Mouse (Mus musculus) urinary bladder, adult 18-20 months (tissue): ENCODE data around the gene Scnn1a.

Experiments
- DNase-seq, 2 experiments: peaks; one replicate each; pipeline ENCODE4 v3.0.0; 2022; ENCODE audit warnings: low spot score in 2 of 2, mixed read lengths in 2 of 2

The Scnn1a gene

DNA sequence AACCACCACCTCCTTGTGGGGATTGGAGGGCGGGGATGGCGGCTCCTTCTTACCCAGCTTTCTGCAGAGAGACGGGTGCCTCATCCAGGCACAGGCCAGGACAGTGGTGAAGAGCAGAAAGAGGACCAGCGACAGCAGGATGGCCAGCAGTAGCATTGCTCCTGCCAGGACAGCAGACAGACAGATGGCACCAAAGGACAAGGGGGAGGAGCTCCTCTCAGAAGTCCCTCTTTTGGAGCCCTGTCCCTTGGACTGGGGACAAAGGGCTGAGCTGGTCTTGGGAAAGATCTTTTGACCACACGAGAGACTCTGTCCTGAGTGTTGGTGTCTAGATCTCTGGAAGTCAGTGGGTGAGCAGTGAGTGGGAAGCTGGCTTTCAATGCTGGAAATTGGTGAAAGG lies 11.1 kb upstream of the Scnn1a start:
- no peak for DNase-seq

DNA sequence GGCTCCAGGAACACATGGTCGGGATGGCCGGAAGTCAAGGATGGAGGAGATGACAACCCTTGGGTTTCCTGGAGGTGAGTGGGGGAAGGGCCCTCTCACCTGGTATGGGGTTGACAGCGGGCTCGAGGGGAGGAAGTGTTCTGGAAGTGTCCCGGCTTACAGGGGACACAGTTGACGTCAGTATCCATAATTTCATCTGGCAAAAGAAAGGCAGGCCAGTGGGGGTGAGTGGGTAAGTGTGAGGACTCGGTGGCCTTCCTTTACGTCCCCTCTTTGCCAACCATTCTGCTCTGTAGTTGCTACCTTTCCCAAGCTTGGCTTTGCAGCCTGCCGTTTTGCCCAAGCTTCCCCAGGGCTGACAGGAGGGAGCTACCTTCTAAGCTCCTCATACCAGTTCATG lies 8.3 kb upstream of the Scnn1a start:
- DNase-seq, result no peak

DNA sequence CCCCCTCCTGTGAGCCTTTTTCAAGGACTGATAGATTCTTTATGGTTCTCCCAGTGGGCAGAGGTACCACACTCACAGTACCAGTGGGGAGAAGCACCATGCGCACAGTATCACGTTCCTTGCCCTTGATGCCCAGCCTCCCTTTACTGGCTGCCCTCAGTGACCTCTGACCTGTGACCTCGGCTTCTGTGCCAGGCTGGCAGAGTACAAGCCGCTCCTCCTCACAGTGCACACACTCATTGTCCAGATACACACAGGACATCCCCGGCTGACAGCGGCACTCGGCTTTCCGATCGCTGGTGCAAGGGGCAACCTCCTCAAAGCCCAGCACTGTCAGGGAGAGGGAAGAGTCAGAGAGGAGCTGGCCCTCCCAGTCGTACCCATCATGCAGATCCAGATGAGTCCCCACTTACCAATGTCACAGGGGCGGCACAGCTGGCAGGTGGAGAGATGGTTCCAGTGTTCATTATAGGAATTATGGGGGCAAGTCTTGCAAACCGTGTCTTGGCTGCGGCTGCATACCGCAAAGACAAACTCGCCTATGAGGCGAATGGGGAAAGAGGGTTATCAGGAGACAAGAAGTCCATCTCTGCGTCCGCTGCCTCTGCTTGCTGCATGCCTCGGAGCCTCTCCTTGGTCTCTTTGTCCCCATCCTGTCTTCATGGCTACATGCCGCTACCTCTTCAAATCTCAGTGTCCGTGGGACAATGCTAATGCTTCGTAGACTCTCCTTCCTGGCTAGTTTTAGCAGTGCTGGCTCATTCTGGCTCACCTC lies 7.7 kb upstream of the Scnn1a start:
- no peak for DNase-seq

DNA sequence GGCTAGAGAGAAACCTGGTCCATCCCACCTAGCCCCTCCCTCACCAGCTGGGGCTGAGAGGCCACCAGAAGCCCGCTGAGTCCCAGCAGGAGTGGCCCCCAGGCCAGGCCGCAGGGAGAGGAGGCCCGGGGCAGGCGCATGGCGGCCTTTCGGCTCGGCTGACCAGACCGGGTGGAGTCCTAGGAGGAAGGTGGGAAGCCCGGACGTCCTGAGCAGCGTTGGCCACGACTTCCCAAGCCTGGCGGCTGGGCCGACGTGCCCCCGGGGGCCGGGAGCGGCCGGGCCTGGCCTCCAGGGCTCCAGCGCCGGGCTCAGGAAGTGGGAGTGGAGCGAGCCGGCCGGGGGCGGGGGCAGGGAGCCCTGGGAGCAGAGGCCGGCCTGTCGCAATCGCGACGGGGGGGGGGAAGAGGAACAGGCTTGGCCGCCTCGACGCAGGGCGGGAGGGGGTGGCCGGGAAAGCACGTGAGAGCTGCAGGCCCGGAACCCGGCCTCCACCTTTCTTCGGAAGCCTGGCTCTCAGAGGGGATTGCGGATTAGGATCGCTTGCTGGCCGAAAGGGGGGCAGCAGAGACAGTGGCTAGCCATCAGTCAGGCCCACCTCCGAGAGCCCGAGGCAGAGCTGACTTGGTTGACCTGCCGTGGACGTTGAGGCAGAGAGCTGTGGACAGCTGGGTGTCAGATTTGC lies 6.8 kb upstream of the Scnn1a start, which contains the start of gene Ltbr:
Gene Ltbr, minus strand, starts transcription at position 340 of the 685 bp plus-strand sequence.
- DNase-seq, result peak; percentile 77 to 87

DNA sequence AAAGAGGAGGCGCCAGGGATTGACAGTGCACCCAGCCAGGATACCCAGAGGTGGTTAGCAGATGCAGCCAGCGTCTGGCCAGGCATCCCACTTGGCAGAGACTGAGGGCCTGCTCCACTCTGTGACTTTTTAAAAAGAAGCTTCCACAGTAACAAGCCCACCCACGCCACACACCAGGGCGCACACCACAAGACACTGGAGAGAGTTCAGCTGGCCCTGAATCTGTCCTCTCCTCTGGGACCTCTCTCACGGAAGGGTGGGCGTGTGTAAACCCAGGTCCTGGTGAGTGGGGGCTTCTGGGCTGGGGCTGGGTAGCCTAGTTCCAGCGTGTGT lies 6.3 kb upstream of the Scnn1a start:
- DNase-seq, result no peak

DNA sequence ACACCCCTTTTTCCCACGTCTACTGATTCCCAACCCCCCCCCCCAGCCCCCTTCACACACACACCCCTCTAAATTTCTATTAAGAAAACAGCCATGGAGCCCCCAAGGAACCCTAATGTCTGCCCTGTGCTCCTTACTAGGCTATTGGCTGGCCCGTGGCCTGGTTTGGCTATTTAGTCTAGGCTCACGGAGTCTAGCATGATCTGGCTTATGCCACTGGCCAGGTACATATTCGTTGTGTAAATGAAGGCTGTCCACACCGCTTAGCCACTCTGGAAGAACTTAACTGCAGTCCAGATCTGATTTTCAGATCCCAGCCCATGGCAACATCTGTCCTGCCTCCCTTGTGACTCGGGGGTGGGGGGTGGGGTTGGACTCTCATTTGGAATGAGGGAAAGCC lies 5.7 kb upstream of the Scnn1a start:
- no peak for DNase-seq

DNA sequence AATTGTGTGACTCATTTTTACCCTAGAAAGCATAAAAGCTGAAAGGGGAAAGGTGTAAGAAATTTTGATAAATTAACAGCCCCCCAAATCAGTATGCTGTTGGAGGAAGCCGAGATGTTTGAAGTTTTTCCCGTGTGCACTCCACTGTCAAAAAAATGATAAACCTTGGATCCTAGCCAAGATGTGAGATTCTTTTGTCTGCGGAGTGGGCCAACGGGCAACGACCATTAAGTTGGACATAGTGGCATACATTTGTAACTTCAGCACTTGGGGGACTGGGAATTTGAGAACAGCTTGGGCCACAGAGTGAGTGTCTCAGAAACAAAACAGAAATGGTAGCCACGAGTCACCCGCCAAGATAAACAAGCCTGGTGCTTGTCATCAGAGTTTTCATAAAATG lies 3.4 kb upstream of the Scnn1a start:
- DNase-seq, result no peak

DNA sequence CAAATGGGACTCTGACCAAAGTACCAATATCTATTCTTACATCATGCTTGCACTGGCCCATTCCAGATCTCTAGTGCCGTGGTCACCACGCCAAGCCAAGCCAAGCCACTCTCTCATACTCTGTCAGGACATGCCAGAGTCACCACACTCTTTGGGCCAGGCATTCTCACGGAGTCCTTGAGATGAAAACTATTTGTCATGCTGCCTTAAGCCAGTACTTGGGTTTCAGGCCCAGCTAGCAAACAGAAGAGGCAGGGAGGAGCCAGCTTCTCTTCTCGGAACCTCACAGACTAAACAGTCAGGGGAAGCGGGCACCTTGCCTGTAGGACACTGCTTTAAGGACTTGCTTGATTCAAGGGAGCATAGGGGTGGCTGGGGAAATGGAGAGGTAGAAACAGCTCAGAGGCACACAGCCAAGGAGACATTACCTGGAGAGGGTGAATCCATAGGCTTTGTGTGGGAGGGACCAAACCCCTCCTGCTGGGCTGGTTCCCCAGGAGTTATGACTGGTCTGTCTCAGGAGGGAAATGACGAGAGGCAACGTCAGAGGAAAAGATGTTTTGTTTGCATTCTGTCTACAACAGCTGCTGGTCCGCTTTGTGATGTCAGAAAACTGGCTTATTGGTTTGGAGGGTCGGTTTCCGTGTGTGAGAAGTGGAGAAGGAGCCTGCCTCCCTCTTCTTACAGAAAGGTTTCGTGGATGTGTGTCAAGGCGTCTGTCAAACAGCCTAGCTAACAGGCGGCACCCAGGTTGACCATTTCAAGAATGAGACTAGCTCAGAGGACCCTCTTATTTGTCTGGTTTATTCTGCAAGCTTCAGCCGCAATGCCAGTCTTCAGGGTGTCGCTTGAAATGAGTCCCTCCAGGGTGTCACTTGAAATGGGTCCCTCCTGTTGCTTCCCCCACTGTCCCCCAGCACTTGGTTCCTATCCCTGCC lies 1.2 kb upstream of the Scnn1a start:
- peak in 1 of 2 experiments; percentile 45 for DNase-seq

DNA sequence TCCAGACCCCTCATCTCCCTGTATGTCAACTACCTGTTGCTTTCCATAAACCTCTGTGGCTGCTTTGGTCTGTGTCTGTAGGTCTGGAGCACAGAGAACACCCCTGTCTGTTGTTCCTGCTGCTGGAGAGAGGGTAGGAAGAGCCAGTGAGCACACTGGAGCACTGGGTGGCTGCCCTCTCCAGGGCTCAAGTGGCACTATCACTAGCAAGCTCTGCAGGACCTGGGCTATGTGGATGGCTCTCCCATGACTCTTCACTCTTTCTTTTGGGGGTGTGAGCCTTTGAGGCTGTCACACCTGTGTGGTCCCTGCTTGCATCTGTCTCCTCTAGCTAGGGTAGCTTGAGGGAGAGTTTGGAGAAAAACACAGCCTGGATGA lies 551 bp upstream of the Scnn1a start:
- DNase-seq, result no peak

DNA sequence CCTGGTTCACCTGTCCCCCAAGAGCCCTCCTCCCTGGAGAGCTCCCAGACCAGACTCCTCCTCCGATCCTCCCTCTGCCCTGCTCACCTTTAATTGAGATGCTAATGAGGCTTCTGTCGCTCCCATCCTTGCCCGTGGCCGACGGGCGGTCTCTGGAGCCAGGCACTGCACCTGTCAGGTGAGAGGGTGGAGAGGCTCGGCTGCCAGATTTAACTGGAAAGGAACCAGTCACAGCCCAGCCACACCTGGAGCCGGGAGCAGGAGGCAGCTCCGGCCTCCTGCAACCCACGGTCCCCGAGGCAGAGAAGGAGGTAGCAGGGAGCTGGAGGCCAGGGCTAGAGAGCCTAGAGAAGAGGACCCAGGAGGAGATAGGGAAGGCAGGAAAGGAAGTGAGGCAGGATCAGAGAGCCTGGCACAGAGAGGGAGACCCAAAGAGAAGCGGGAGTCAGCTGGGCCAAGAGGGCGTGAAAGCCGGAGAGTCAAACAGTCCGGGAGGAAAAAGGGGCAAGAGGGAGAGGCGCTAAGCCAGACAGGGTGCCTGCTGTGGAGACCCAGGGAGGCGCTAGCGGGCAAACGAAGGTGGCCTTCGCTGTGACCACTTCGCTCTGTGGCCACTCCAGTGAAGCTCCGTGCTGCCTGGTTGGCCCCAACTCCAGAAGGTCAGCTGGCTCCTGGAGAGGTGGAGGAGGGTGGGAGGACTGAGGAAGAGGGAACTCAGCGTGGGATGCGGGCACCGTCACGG lies 826 bp downstream of the Scnn1a start:
- DNase-seq, result no peak

DNA sequence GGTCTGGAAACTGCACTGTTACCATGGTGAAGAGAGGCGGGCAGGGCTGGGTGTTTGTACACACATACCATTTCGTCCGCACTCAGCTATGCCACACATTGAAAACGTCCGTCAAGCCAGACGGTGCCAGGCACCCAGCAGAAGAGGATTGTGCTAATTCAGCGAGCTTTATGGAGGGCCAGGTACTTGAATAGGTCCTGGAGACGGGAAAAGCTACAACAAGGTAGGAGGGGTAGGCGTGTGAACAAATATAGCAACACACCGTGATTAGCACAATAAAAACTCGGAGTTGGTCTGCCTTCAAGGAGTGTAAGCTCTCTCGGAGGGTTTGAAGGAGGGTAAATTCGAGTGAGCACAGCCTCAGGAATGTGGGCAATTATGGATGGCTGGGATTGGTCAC lies 2.3 kb downstream of the Scnn1a start:
- DNase-seq, result no peak

DNA sequence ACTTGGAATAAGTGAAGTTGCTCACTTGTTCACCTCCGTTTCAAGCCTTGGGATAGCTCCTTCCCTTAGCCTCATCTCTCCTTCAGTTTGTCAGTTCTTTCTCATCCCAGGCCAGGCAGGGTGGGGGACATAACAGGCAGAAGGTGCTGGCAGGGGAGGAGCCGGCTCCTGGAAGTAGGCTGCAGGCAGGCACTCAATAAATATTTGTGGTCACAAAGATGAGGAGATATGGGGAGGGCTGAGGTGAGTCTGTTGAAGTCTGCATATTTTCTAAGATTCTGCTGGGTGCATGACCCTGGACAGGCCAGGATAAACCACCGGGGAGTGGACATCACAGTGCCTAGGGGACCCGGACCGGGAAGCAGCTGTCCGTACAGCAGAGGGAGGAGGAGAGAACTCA lies 3.1 kb downstream of the Scnn1a start:
- DNase-seq, result no peak

DNA sequence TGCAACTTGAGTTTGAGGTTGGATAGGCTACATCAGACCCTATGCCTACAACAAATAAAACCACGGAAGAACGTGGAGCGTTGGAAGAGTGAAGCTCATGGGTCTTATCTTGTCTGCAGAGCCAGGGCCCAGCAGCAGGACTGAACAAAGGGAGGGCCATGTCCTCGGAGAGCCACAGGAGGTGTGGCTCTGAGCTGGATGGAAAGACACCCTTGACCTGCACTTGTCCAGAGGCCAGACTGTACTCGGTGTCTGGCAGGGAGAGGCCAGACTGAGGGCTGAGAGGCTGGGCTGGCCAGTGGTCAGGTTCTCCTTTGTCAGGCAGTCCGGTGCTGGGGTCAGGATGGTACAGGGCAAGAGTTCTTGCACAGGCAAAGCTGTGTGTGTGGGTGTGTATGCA lies 4.9 kb downstream of the Scnn1a start:
- DNase-seq, result no peak

DNA sequence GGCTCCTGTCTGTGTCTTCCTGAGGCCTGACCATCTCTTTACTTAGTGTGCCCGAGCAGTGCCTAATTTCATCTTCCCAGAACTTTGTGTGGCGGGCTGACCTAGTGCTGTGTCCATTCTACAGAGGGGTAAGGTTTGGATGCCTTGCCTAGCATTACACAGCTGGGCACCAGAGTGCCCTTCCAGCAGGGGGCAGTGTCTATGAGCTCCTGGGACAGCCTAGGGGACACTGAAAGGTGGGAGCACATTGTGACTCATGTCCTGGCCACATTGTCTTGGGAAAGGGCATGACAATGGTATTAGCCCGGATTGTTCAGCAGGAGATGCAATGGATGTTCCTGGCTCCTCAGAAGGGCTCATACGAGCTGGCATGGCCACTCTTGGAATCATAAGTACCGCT lies 7.8 kb downstream of the Scnn1a start:
- DNase-seq, result no peak

DNA sequence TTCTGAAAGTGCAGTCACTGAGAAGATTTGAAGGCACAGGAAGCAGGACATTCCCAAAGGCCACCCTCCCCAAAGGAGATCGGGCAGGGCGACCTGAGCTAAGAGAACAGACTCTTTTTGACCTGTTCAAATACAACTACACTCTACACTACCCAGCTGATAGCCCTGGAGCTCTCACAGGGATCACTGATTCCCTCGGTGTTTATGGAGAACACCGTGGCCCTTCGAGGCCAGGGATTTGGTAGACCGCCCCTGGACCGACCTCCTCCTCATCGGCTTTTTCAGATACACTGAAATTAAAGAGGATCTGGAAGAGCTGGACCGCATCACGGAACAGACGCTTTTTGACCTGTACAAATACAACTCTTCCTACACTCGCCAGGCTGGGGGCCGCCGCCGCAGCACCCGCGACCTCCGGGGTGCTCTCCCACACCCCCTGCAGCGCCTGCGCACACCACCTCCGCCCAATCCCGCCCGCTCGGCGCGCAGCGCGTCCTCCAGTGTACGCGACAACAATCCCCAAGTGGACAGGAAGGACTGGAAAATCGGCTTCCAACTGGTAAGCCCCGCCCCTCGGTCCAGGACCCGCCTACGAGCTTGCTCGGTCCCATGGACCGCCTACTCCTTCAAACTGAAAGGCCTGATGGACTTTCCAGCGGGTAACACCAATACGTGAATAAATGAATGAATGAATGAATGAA lies 10.3 kb downstream of the Scnn1a start:
- peak; percentile 92 for DNase-seq

DNA sequence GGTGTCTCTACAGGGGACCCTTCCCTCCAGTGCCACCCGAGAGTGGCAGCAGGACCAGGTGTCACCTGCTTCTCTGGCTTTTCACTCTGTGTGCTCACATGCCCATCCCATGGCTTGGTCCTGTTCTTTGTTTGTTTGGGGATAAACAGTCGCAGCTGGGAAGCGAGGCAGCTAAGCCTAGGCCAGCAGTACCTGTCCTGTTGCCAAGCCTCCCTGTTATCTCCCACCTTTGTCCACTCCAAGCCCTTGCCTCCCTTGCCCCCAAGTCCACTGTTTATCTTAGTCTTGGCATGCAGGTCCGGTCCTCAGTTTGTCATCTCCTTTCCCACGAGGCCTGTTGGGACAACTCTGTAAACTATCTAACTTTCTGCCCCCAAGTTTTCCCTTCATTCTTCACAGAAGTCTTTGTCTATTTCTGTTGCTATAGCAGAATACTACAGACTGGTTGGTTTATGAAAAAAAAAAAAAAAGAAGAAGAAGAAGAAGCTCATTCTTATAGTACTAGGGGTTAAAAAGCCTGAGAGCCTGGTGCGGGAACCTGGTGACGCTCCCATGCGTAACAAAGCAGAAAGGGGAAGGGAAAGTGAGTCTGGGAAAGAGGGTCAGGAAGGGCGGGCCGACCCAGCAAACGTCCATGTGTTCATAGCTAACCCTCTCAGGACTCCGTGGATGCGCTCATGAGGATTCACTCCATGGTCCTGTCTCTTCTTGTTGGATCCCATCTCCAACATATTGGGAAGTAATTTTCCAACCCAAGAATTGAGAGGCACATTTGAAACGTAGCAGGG lies 12.8 kb downstream of the Scnn1a start:
- no peak for DNase-seq

DNA sequence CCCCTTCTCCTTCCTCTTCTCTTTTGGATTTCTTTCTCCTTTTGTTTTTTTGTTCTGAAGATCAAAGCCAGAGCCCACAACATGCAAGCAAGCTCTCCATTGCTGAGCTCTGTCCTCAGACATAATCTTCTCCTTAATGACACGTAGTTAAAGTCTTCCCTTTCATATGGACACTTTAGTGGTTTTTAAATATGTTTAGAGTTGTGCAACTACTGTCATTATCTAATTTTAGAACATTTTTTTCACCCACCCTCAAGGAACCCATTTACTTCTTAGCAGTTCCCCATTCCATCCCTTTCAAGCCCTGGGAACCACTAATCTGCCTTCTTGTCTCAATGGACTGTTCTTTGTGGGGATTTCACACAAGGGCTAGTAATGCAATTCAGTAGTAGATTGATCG lies 13.9 kb downstream of the Scnn1a start:
- no peak for DNase-seq

DNA sequence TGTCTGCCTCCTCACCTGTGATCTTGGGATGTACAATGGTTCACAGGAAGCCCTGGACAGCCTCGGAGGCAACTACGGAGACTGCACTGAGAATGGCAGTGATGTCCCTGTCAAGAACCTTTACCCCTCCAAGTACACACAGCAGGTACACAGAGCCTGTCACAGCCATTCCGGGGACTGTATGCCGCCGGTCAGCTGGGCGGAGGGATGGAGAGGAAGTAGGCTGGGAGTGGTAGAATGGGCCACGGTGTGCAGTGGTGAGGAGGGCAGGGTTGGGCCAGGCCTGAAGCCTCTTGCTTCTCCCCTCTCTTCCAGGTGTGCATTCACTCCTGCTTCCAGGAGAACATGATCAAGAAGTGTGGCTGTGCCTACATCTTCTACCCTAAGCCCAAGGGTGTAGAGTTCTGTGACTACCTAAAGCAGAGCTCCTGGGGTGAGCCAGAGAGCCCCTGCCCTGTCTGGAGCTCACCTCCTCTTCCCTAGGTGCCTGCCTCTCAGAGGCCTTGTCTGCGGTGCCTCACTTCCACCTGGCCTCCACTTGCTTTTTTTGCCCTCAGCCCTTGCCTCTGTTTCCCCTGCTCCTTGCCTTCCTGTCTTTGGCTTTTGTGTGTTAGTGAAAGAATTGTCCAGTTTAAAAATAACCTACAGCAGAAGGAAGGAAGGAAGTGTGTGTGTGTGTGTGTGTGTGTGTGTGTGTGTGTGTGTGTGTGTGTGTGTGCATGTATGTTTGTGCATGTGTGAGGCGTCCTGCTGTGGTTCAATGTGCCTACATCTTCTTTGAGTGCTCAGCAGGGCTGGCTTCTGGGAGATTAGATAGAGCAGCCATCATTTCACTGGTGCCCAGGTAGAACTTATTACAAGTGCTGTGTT lies 18.6 kb downstream of the Scnn1a start:
- DNase-seq, result no peak

DNA sequence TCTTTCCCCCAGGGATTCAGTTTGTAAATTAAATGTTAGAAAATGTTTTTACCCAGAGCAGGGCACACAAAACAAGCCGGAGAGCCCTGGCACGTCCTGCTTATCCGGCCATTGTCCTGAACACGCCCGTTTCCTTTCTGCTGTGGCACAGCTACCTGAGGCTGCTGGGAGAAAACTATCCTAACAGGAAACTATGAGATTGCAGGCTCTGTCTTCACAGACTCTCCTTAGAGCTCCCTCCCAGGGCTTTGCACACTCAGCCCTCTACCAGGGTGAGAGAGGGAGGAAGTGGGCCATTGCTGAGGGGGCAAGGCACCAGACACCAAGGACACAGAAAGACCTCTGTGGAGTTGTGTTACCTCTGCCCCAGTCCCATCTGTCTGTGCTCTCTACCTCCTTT lies 19.8 kb downstream of the Scnn1a start:
- no peak for DNase-seq
